Mouse (Mus musculus): ENCODE results near the gene Slc26a6. TPM values are rescaled to one million over a fixed set of nuclear protein-coding genes. Genes with fewer than 3 reads are reported as not detected.

Gene Slc26a6
- total RNA-seq, 2 experiments from 2014 or later: 4.5 to 10.0 TPM

GRCm38 (mm10) chr9:108953081-108953636 is 100.1 kb downstream of the Slc26a6 start, which contains the start of gene Col7a1:
Gene Col7a1, plus strand, starts transcription at chr9:108953586.
- no peak for ATAC-seq (ENCODE audit: poor library complexity, severe bottlenecking)

- no peak for ATAC-seq (ENCODE audit: poor library complexity, severe bottlenecking)
Measured at GRCm38 (mm10) chr9:108955241-108955640, 102.2 kb downstream of the Slc26a6 start.

DNA sequence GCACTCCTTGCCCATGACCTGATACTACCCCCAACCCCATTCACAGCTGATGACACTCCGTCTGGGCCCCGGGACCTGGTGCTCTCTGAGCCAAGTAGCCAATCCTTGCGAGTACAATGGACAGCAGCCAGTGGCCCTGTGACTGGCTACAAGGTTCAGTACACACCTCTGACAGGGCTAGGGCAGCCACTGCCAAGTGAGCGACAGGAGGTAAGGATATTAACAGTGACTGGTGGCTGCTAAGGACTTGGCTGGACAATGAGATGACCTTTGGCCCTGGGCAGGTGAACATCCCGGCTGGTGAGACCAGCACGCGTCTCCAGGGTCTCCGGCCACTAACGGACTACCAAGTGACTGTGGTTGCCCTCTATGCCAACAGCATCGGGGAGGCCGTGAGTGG is 102.8 kb downstream of the Slc26a6 start:
- no peak for ATAC-seq (ENCODE audit: poor library complexity, severe bottlenecking)

Other genes with a start within 250 kb of the Slc26a6 start
- 18.0 and 21.3 TPM in 2 replicates for gene Arih2, start 203.9 kb upstream of the Slc26a6 start, total RNA-seq (2015)
- 56.0 and 57.5 TPM in 2 replicates for gene Arih2, start 203.9 kb upstream of the Slc26a6 start, total RNA-seq (2017)
- 18.4 and 20.2 TPM in 2 replicates for gene Slc25a20, start 191.2 kb upstream of the Slc26a6 start, total RNA-seq (2015)
- 22.0 and 22.9 TPM in 2 replicates for gene Slc25a20, start 191.2 kb upstream of the Slc26a6 start, total RNA-seq (2017)
- 15.9 and 20.6 TPM in 2 replicates for gene Prkar2a, start 164.0 kb upstream of the Slc26a6 start, total RNA-seq (2015)
- gene Prkar2a, start 164.0 kb upstream of the Slc26a6 start, total RNA-seq (2017): 15.5 and 35.4 TPM in 2 replicates
- 10.6 and 15.8 TPM in 2 replicates for gene Ip6k2, start 69.5 kb upstream of the Slc26a6 start, total RNA-seq (2015)
- 30.6 and 35.4 TPM in 2 replicates for gene Ip6k2, start 69.5 kb upstream of the Slc26a6 start, total RNA-seq (2017)
- gene Nckipsd, start 44.9 kb upstream of the Slc26a6 start, total RNA-seq (2015): 13.9 and 19.3 TPM in 2 replicates
- gene Nckipsd, start 44.9 kb upstream of the Slc26a6 start, total RNA-seq (2017): 11.5 and 14.8 TPM in 2 replicates
- gene Celsr3, start 27.0 kb upstream of the Slc26a6 start, total RNA-seq (2015): 3.9 and 5.7 TPM in 2 replicates
- gene Celsr3, start 27.0 kb upstream of the Slc26a6 start, total RNA-seq (2017): 2.4 and 3.3 TPM in 2 replicates
- 1.2 TPM in 1 of 2 replicates, not detected in the other for gene Tmem89, start 61.3 kb downstream of the Slc26a6 start, total RNA-seq (2015)
- gene Tmem89, start 61.3 kb downstream of the Slc26a6 start, total RNA-seq (2017): 0.28 TPM in 1 of 2 replicates, not detected in the other
- gene Uqcrc1, start 83.3 kb downstream of the Slc26a6 start, total RNA-seq (2015): 81.6 and 86.0 TPM in 2 replicates
- 155 and 187 TPM in 2 replicates for gene Uqcrc1, start 83.3 kb downstream of the Slc26a6 start, total RNA-seq (2017)
- 0.20 and 0.93 TPM in 2 replicates for gene Col7a1, start 100.3 kb downstream of the Slc26a6 start, total RNA-seq (2015)
- gene Col7a1, start 100.3 kb downstream of the Slc26a6 start, total RNA-seq (2017): 0.16 and 1.1 TPM in 2 replicates
- gene Ucn2, start 132.7 kb downstream of the Slc26a6 start, total RNA-seq (2015): not detected in 2 replicates
- gene Ucn2, start 132.7 kb downstream of the Slc26a6 start, total RNA-seq (2017): not detected in 2 replicates
- gene Pfkfb4, start 138.5 kb downstream of the Slc26a6 start, total RNA-seq (2015): 19.3 and 22.4 TPM in 2 replicates
- gene Pfkfb4, start 138.5 kb downstream of the Slc26a6 start, total RNA-seq (2017): 53.1 and 64.9 TPM in 2 replicates
- gene Shisa5, start 185.3 kb downstream of the Slc26a6 start, total RNA-seq (2015): 119 and 176 TPM in 2 replicates
- gene Shisa5, start 185.3 kb downstream of the Slc26a6 start, total RNA-seq (2017): 453 and 632 TPM in 2 replicates
- 119 and 124 TPM in 2 replicates for gene Trex1, start 206.5 kb downstream of the Slc26a6 start, total RNA-seq (2015)
- 68.7 and 87.5 TPM in 2 replicates for gene Trex1, start 206.5 kb downstream of the Slc26a6 start, total RNA-seq (2017)
- gene Atrip, start 220.8 kb downstream of the Slc26a6 start, total RNA-seq (2015): 7.2 and 9.5 TPM in 2 replicates
- gene Atrip, start 220.8 kb downstream of the Slc26a6 start, total RNA-seq (2017): 9.7 and 10.2 TPM in 2 replicates
- 4.7 and 6.0 TPM in 2 replicates for gene Ccdc51, start 229.2 kb downstream of the Slc26a6 start, total RNA-seq (2015)
- 6.7 and 11.0 TPM in 2 replicates for gene Ccdc51, start 229.2 kb downstream of the Slc26a6 start, total RNA-seq (2017)
- gene Tma7, start 229.3 kb downstream of the Slc26a6 start, total RNA-seq (2015): 367 and 406 TPM in 2 replicates
- gene Tma7, start 229.3 kb downstream of the Slc26a6 start, total RNA-seq (2017): 109 and 136 TPM in 2 replicates
- gene Plxnb1, start 242.1 kb downstream of the Slc26a6 start, total RNA-seq (2015): 0.11 TPM in 1 of 2 replicates, not detected in the other
- 0.04 TPM in 1 of 2 replicates, not detected in the other for gene Plxnb1, start 242.1 kb downstream of the Slc26a6 start, total RNA-seq (2017)

Data from megakaryocyte, adult 5-6 weeks (primary cell).